ENCODE assay signal across 8 mouse cellular contexts in the genomic region with DNA sequence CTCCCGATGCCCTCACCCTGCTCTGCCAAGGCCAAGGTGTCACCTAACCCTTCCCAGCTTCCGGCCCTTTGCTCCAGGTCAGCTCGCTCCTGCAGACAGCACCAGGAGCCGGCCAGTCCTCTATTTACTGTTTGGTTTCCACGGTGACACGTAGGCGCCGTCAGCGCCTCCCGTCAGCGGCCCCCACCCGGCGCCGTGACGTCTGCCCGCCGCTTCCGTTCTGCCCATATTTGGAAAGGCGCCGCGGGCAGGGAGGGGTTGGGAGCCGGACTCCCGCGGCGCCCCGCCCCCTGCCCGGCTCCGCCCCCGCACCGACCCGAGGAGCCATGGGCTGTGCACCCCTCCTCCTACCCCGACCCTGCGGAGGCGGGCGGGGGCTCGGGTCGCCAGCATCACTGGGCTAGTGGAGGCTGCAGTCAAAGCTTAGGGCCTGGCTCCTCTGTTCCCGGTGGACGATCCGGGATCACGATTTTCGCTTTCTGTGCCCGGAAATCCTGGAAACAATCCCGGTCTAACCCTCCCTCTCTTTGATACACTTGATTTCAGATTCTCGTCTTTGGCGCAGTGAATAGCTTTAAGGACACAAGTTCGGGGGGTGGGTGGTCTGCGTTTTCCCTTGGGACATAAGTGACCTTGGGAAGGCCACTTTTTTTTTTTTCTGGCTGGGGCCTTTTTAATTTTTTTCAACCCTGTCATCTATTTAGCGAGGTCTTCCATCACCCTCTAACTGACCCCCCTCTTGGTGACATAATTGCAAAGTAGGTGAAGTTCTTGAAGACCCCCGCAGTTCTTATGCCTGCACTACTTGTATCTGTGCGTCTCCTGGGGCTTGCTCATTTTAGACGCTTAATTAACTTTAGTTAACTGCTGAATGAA. TPM values are rescaled to one million over a fixed set of nuclear protein-coding genes. Genes with fewer than 3 reads are reported as not detected.
A peak's percentile ranks its signal among the peaks of the same experiment; 100 is the strongest.
DNase-seq lines count a peak whose midpoint lies in the region; ATAC-seq lines count a peak whose summit lies in the region.

No protein-coding gene starts in this region.

- peak; percentile 90 to 91 for DNase-seq in CD8-positive naive resting alpha-beta T cell, adult 2 months (ENCODE audit: low read depth in 2 of 2, low spot score in 2 of 2)
- DNase-seq in c-Kit-negative CD71-positive TER-119-positive erythroid progenitor cells, embryonic 14.5 days (ENCODE audit: low read depth, low spot score) = peak; percentile 88
- peak; percentile 95 for DNase-seq in forebrain, embryonic 10.5 days (ENCODE audit: extremely low spot score, low spot score)
- peak; percentile 96 to 97 for DNase-seq in kidney, postnatal 25 days
- peak; percentile 92 for DNase-seq in liver, embryonic 13.5 days
- peak; percentile 95 to 96 for DNase-seq in natural killer cell, adult 2 months (ENCODE audit: low spot score in 2 of 2)

- peak overlapping the region; percentile 59 for H3K4me3 ChIP-seq in forebrain, embryonic 10.5 days
- H3K4me3 ChIP-seq in heart, embryonic 15.5 days = peak overlapping the region; percentile 79
- peak overlapping the region; percentile 71 for H3K4me3 ChIP-seq in liver, embryonic 13.5 days (replicated peaks)
- H3K4me3 ChIP-seq in stomach, embryonic 14.5 days (ENCODE audit: low read depth, low read length) = peak overlapping the region; percentile 54

- H3K4me1 ChIP-seq in forebrain, embryonic 10.5 days = peaks cover 27% of the 10 kb centered on the region
- H3K4me1 ChIP-seq in heart, embryonic 15.5 days (replicated peaks) = peaks cover 30% of the 10 kb centered on the region
- H3K4me1 ChIP-seq in liver, embryonic 13.5 days (replicated peaks) = peaks cover 24% of the 10 kb centered on the region
- H3K4me1 ChIP-seq in stomach, embryonic 14.5 days (ENCODE audit: control insufficient read depth, insufficient read depth, low read length) = peaks cover 15% of the 10 kb centered on the region

- peak overlapping the region; percentile 83 for H3K27ac ChIP-seq in forebrain, embryonic 10.5 days
- H3K27ac ChIP-seq in heart, embryonic 15.5 days = peak overlapping the region; percentile 82
- H3K27ac ChIP-seq in liver, embryonic 13.5 days = 0 out of 2 replicates have a peak overlapping the region, but pooled peaks have one; percentile 34
- 0 out of 2 replicates have a peak overlapping the region, but pooled peaks have one; percentile 7 for H3K27ac ChIP-seq in stomach, embryonic 14.5 days (ENCODE audit: low read length)

- no peaks in the 10 kb centered on the region for H3K9me3 ChIP-seq in forebrain, embryonic 10.5 days
- no peaks in the 10 kb centered on the region for H3K9me3 ChIP-seq in heart, embryonic 15.5 days (replicated peaks)
- no peaks in the 10 kb centered on the region for H3K9me3 ChIP-seq in liver, embryonic 13.5 days (replicated peaks)
- no peaks in the 10 kb centered on the region for H3K9me3 ChIP-seq in stomach, embryonic 14.5 days (ENCODE audit: control insufficient read depth, low read depth, low read length)

- peak overlapping the region; percentile 69 for H3K9ac ChIP-seq in heart, embryonic 15.5 days
- H3K9ac ChIP-seq in liver, embryonic 13.5 days = peak overlapping the region; percentile 64
- peak overlapping the region; percentile 53 for H3K9ac ChIP-seq in stomach, embryonic 14.5 days (replicated peaks; ENCODE audit: low read depth, low read length)

- peak overlapping the region; percentile 94 for H3K4me2 ChIP-seq in heart, embryonic 15.5 days
- H3K4me2 ChIP-seq in liver, embryonic 13.5 days = peak overlapping the region; percentile 93
- H3K4me2 ChIP-seq in stomach, embryonic 14.5 days (replicated peaks; ENCODE audit: low read depth, low read length) = peak overlapping the region; percentile 58

- peak; percentile 97 for ATAC-seq in heart, embryonic 15.5 days (replicated peaks; ENCODE audit: insufficient number of reproducible peaks, insufficient read depth, low FRiP score, low read depth)
- ATAC-seq in liver, embryonic 13.5 days (ENCODE audit: low read depth) = peak; percentile 97
- ATAC-seq in stomach, embryonic 14.5 days (ENCODE audit: insufficient number of reproducible peaks, insufficient read depth, low FRiP score, low read depth) = peak; percentile 94

- H3K36me3 ChIP-seq in forebrain, embryonic 10.5 days (replicated peaks) = no peaks in the 10 kb centered on the region
- H3K36me3 ChIP-seq in heart, embryonic 15.5 days = no peaks in the 10 kb centered on the region
- no peaks in the 10 kb centered on the region for H3K36me3 ChIP-seq in liver, embryonic 13.5 days
- no peaks in the 10 kb centered on the region for H3K36me3 ChIP-seq in stomach, embryonic 14.5 days (ENCODE audit: control insufficient read depth, insufficient read depth, low read length)

- peaks cover 42% of the 10 kb centered on the region; the same call in 1 of the 2 replicates for H3K27me3 ChIP-seq in forebrain, embryonic 10.5 days (ENCODE audit: poor library complexity, severe bottlenecking)
- no peaks in the 10 kb centered on the region for H3K27me3 ChIP-seq in heart, embryonic 15.5 days
- H3K27me3 ChIP-seq in liver, embryonic 13.5 days = peaks cover 65% of the 10 kb centered on the region
- no peaks in the 10 kb centered on the region for H3K27me3 ChIP-seq in stomach, embryonic 14.5 days (ENCODE audit: control insufficient read depth, insufficient read depth, low read length)

- under 1% methylated on average over 52 of the region's 52 CpGs for WGBS in forebrain, embryonic 10.5 days
- 1% methylated on average over 48 of the region's 52 CpGs for WGBS in heart, embryonic 15.5 days
- under 1% methylated on average over 52 of the region's 52 CpGs for WGBS in liver, embryonic 13.5 days (ENCODE audit: insufficient replicate concordance)
- WGBS in stomach, embryonic 14.5 days = under 1% methylated on average over 43 of the region's 52 CpGs

RNA-seq across cellular contexts. Expression of a gene that starts 12.4 kb away (rescaled TPM):
- 0.34 and 1.2 TPM in 2 replicates for polyA plus RNA-seq in forebrain, embryonic 10.5 days (2016; fragmentation: Nextera tagmentation; extraction: Ambion mirVana)
- 5.4 and 5.9 TPM in 2 replicates for polyA plus RNA-seq in heart, embryonic 15.5 days (2015; fragmentation: Nextera tagmentation; extraction: Ambion mirVana)
- 1.5 and 1.7 TPM in 2 replicates for polyA plus RNA-seq in liver, embryonic 13.5 days (2015; fragmentation: Nextera tagmentation; extraction: Ambion mirVana)
- polyA plus RNA-seq in stomach, embryonic 14.5 days (2014; fragmentation: Nextera tagmentation; extraction: Ambion mirVana) = 8.6 and 9.1 TPM in 2 replicates

Comparison
In these comparisons a context has a peak if more than half of its experiments do, and no peak if none do; other contexts are left out.
1. Peak in every context shown above with its lines: DNase-seq, ATAC-seq, H3K4me3 ChIP-seq and H3K27ac ChIP-seq.
2. H3K27ac ChIP-seq: peak in every context shown above with its lines; median percentile 83 in forebrain, embryonic 10.5 days; 82 in heart, embryonic 15.5 days; 34 in liver, embryonic 13.5 days; 7 in stomach, embryonic 14.5 days.